Mouse (Mus musculus): ENCODE measurements around the gene Cnot2.
A peak's percentile ranks its signal among the peaks of the same experiment; 100 is the strongest.

Cnot2 gene

GRCm38 (mm10) chr10:116480988-116481387 lies 100.3 kb downstream of the Cnot2 start:
- DNase-seq (ENCODE audit: low spot score): no peak

DNA sequence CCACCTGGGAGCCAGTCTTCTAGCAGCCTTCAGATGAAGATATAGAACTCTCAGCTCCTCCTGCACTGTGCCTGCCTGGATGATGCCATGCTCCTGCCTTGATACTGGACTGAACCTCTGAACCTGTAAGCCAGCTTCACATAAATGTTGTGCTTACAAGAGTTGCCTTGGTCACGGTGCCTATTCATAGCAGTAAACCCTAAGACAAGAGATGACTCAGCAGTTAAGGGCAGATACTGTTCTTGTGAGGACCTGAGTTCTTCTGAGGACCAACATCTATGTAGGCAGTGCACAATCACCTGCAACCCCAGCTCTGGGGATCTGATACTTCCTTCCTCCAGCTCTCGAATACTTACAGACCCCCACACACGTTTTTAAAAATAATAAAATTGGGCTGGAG lies 104.8 kb downstream of the Cnot2 start:
- DNase-seq (ENCODE audit: low spot score): no peak

DNA sequence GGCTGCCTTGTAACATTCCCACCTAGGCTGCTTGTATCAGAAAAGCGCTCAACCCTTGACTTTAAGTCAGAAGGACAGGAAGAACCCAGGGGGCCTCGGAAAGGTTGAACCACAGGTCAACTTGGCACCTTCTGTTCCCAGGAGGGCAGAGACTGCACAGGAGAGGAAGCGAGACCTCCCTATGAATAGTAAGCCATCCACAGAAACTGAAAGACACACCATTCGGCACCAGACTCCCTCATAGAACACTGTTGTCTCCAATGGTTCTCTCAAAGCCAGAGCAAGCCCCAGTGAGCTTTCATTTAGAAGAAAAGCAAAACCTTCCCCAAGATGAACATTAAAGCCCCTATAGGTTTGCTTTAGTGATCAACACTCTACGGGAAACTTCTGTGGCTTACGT lies 105.6 kb downstream of the Cnot2 start:
- no peak for DNase-seq (ENCODE audit: low spot score)

DNA sequence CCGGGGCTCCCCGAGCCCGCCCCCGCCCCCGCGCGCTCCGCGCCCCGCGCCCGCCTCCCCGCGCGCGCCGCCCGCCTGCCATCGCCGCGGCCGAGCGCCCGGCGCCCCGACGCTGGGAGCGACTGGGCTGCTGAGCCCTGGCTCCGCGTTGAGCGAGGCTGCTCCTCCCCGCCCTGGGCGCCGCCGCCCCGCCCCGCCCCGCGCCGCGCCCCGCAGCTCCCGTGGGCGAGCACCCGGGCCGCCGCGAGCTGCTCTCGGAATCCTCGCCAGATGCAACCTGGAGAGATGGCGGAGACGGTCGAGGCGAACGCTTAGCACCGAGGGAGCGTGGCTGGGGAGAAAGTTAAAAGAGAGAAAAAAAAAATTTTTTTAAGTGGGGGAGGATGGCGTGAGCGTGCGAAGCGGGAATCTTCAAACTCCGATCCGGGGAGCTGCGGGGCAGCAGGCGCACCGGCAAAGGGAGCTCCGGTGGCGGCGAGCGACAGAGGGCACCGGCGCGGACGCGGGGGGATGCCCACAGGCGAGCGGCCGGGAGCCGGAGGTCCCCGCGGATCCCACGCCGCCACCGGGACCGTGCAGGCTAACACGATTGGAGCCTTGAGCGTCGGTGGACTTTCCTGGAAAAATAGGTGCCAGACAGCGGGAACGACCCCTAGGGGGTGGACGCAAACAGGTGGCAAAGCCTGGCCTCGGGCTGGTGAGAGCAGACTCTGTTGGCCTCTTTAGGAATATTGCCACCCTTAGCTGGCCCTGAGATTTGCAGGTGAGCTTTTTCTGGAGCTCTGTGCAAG lies 107.4 kb downstream of the Cnot2 start, which contains the start of gene Kcnmb4:
Kcnmb4 (minus strand) TSS at position 120 of the 791 bp plus-strand sequence.
- DNase-seq (ENCODE audit: low spot score): peak; percentile 53

- DNase-seq (ENCODE audit: low spot score): peak; percentile 72
Observed at GRCm38 (mm10) chr10:116473071-116473758, 108.1 kb downstream of the Cnot2 start.

GRCm38 (mm10) chr10:116472579-116472978 lies 108.7 kb downstream of the Cnot2 start:
- no peak for DNase-seq (ENCODE audit: low spot score)

DNA sequence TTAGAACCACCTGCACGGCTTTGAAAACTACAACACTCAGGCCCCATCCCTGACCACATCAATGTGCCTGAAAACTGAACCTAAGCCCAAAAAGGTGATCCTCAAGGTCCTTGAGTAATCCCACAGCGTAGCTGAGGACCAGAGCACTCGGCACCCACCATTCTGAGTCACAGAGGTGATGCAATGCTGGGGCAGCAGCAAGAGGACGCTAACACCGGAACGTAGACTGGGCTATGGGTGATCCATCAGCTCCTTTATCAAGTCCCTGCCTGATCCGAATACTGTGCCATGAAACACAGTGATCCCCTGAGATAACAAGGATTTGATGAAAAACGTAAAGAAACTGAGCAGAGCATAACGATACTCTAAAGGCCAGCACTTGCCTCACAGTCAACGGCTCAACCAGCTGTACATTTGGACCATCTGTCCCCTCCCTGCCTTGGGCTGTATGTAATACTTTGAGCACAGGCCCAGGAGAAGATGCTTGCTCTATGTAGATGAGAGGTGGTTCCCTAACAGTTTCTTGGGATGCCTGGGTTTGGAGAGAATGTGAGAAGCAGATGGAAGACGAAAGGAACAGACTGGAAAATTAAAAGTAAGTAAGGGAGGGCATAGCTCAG lies 110.9 kb downstream of the Cnot2 start:
- DNase-seq (ENCODE audit: low spot score): no peak

- DNase-seq (ENCODE audit: low spot score): no peak
Observed at GRCm38 (mm10) chr10:116468094-116468493, 113.2 kb downstream of the Cnot2 start.

DNA sequence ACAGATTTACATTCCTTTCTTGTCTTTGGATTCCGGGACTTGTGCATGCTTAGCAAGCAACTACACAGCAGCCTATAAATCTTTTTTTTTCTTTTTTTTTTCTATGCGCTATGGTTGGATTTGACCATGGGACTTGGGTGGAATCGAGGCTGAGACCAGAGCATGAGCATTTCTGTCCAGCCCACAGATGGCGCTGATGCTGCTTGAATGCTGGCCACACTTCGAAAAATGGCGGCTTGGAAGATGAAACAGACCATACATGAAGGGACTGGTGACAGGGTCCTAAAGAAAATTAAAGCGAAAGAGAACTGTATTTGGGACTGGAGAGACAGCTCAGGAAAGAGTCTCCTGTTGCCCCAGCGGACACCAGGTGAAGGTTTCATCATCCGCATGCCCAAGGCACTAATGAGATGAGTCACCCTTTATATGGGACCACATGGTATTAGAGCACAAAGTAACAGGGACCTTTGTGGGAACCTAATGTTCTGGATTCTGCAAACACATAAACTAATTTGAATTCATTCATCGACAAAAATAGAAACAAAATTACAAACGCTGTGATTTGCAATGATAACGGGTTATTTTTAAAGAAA lies 117.5 kb downstream of the Cnot2 start:
- DNase-seq (ENCODE audit: low spot score): no peak

GRCm38 (mm10) chr10:116461443-116461842 lies 119.9 kb downstream of the Cnot2 start:
- DNase-seq (ENCODE audit: low spot score): no peak

DNA sequence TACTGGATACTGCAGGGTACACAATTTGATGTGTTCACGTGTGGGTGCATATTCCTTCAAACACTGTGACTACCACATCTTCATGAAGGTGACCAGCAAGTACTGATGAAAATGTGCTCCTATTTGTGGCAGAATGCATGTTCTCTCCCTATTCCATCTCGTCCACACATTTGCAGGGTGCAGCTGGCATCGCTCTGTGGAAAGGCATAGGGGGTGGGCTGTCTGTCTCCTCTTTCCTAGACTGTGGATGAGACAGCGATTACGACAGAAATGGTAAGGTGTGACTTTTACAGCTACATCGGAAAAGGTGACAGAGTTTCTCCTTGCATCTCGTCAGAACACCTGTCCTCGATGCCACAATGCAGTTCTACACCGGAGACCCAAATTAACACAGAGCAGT lies 122.5 kb downstream of the Cnot2 start:
- no peak for DNase-seq (ENCODE audit: low spot score)

DNA sequence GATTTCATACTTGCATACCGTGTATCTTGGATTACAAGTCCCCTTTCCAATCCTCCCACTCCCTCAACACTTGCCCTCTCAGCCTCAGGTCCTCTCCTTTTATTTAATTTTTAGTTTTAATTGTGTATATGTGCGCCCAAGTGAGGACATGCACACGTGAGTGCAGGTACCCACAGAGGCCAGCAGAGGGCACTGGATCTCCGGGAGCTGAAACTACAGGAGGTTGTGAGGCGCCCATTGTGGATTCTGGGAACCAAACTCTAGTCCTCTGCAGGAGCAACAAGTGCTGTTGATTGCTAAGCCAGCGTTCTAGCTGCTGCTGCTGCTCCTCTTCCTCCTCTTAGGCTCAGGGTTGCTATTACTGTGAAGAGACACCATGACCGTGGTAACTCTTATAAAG lies 128.5 kb downstream of the Cnot2 start:
- DNase-seq (ENCODE audit: low spot score): no peak

- no peak for DNase-seq (ENCODE audit: low spot score)
Observed at GRCm38 (mm10) chr10:116450621-116451020, 130.7 kb downstream of the Cnot2 start.

- DNase-seq (ENCODE audit: low spot score): no peak
Observed at GRCm38 (mm10) chr10:116448166-116448565, 133.1 kb downstream of the Cnot2 start.

GRCm38 (mm10) chr10:116447176-116447575 lies 134.1 kb downstream of the Cnot2 start:
- DNase-seq (ENCODE audit: low spot score): no peak

GRCm38 (mm10) chr10:116446040-116446439 lies 135.3 kb downstream of the Cnot2 start:
- DNase-seq (ENCODE audit: low spot score): no peak

DNA sequence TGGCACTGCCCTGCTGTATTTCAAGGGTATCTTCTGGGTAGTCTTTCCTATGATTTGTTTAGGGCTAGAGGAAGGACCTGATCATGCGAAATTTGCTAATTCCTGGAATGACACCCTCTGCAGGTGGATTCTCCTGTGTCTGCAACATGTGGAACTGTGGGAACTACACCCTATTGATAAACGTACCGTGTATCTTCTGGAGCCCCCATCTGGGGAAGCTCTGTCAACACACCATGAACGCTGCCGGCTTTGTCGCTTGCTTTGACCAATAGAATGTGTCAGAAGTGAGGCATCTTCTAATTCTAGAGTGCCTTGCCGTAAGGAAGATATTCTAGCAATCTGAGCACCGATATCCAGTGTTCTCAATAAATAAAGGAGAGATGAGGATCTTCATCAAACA lies 136.5 kb downstream of the Cnot2 start:
- DNase-seq (ENCODE audit: low spot score): no peak

GRCm38 (mm10) chr10:116444371-116444770 lies 136.9 kb downstream of the Cnot2 start:
- DNase-seq (ENCODE audit: low spot score): no peak

DNA sequence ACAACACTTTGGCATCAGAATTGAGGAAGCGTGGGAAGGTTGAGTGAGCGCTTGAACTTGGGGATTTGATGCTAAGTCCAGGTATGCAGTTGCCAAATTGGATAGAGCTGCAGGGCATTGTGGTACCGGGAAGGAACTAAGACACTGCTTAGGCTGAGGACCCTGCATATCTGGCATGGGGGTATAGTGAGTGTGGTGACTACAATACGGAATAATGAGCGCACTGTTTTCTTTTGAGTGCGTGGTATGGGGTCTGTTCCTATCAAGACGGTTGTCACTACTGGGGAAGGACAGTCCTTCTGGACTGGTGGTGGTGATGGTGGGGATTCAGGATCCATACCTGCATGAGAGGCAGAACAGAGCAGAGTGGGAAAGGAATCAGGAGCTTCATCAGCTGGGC lies 140.4 kb downstream of the Cnot2 start:
- DNase-seq (ENCODE audit: low spot score): no peak

GRCm38 (mm10) chr10:116440088-116440487 lies 141.2 kb downstream of the Cnot2 start:
- no peak for DNase-seq (ENCODE audit: low spot score)

DNA sequence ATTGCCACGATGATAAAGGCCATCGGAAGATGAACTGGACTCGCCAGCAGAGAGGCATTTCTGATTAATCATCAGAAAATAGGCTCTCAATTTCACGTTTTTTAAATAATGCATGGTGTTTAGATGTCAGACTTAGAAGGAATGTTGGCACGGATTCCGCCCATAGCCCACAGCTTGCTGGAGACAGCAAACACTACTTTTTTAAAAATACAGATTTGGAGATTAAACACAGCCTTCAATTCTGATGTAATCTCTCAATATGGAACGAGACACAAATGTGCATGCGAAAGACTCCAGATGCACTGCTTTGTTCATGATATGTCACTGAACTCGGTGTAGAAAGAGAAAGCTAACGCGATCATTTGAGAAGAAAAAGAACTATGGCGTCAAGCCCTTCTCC lies 145.9 kb downstream of the Cnot2 start:
- no peak for DNase-seq (ENCODE audit: low spot score)

Measured in T-cell, adult 2 months (primary cell).